Mouse (Mus musculus) stomach, postnatal 0 days (tissue): ENCODE measurements at regions not wholly inside any gene's neighbourhood (a gene's known extent, or its start where the extent isn't known, plus 50 kb on each side); places are given as distances from the start of the nearest gene placed in this dataset.

Experiments used
- ATAC-seq: fragments of 200-750 bp; cut with Nextera tagmentation; 2 replicates; pipeline ENCODE4 v1.8.0; 2017; ENCODE audit not compliant: low FRiP score, low TSS enrichment
- DNase-seq: peaks from one replicate; pipeline ENCODE4 v3.0.0-alpha.2; 2016; ENCODE audit warnings: low spot score
- H3K27ac ChIP-seq: fragments of 300-500 bp; sonication (generic); replicated peaks from 2 replicates; pipeline ENCODE4 v1.5.1; 2014; ENCODE audit warnings: mild to moderate bottlenecking, control low read depth
- H3K27me3 ChIP-seq: fragments of 300-500 bp; sonication (generic); 2 replicates; pipeline ENCODE4 v1.6.1; 2014; ENCODE audit warnings: low read length; ENCODE audit not compliant: control insufficient read depth, insufficient read depth
- H3K36me3 ChIP-seq: fragments of 300-500 bp; sonication (generic); 2 replicates; pipeline ENCODE4 v1.6.1; 2014; ENCODE audit warnings: low read length, mixed read lengths; ENCODE audit not compliant: control insufficient read depth, insufficient read depth
- H3K4me1 ChIP-seq: fragments of 300-500 bp; sonication (generic); replicated peaks from 2 replicates; pipeline ENCODE4 v1.6.1; 2014; ENCODE audit warnings: antibody characterized with exemption; ENCODE audit not compliant: control insufficient read depth, insufficient read depth
- H3K4me2 ChIP-seq: fragments of 300-500 bp; sonication (generic); replicated peaks from 2 replicates; pipeline ENCODE4 v1.6.1; 2014; ENCODE audit warnings: low read depth, mild to moderate bottlenecking, control low read depth, moderate library complexity
- H3K4me3 ChIP-seq: fragments of 300-500 bp; sonication (generic); 2 replicates; pipeline ENCODE4 v1.5.1; 2014; ENCODE audit warnings: low read depth, low read length, control low read depth
- H3K9ac ChIP-seq: fragments of 300-500 bp; sonication (generic); 2 replicates; pipeline ENCODE4 v1.6.1; 2014; ENCODE audit warnings: mild to moderate bottlenecking, low read length, control low read depth, mixed read lengths
- H3K9me3 ChIP-seq: fragments of 300-500 bp; sonication (generic); 2 replicates; pipeline ENCODE4 v1.6.1; 2016; ENCODE audit warnings: low read length; ENCODE audit not compliant: control insufficient read depth
- CTCF ChIP-seq: IDR thresholded peaks from 2 replicates; pipeline ENCODE4 v1.5.1; 2016; ENCODE audit warnings: antibody characterized with exemption, low read depth, mild to moderate bottlenecking, moderate library complexity
- EP300 ChIP-seq: optimal IDR thresholded peaks from 2 replicates; pipeline ENCODE3; 2016; ENCODE audit warnings: antibody characterized with exemption
- WGBS: fragments of 180-500 bp; shearing (Covaris S2); extraction: QIAGEN DNeasy Blood & Tissue Kit; methylation state at CpG from one replicate; pipeline ENCODE4 v1.1.7; 2014; 5-methylcytosine and 5-hydroxymethylcytosine counted together

GRCm38 (mm10) chr13:35463850-35464249 is 195.8 kb upstream of the Cdyl start:
- DNase-seq, result no peak
- Histone ChIP-seq H3K4me2 (no peak overlapping the region), H3K27me3 (no peaks in the 10 kb centered on the region), H3K4me1 (no peaks in the 10 kb centered on the region), H3K27ac (no peak overlapping the region), H3K9ac (no peak overlapping the region), H3K36me3 (no peaks in the 10 kb centered on the region), H3K9me3 (no peaks in the 10 kb centered on the region), H3K4me3 (no peak overlapping the region)
- WGBS, result 69% methylated on average over 2 of the region's 2 CpGs
- no peak for TF ChIP-seq CTCF
- TF ChIP-seq EP300, result no peak
- ATAC-seq, result no peak

GRCm38 (mm10) chr13:35469361-35470198 is 190.1 kb upstream of the Cdyl start:
- Histone ChIP-seq H3K27ac (no peak overlapping the region), H3K4me3 (no peak overlapping the region), H3K4me2 (no peak overlapping the region), H3K9me3 (no peaks in the 10 kb centered on the region), H3K36me3 (no peaks in the 10 kb centered on the region), H3K4me1 (no peaks in the 10 kb centered on the region), H3K9ac (no peak overlapping the region), H3K27me3 (no peaks in the 10 kb centered on the region)
- TF ChIP-seq CTCF, result no peak; the same call in 1 of the 2 replicates
- TF ChIP-seq EP300, result no peak
- WGBS, result 29% methylated on average over 11 of the region's 11 CpGs
- ATAC-seq (peak; percentile 47; the same call in 1 of the 2 replicates), DNase-seq (peak; percentile 71)

- no peak for ATAC-seq
- TF ChIP-seq CTCF (no peak), EP300 (no peak)
- 51% methylated on average over 2 of the region's 2 CpGs for WGBS
- Histone ChIP-seq H3K36me3 (no peaks in the 10 kb centered on the region), H3K4me2 (no peak overlapping the region), H3K9ac (no peak overlapping the region), H3K9me3 (no peaks in the 10 kb centered on the region), H3K4me1 (no peaks in the 10 kb centered on the region), H3K27me3 (no peaks in the 10 kb centered on the region), H3K4me3 (no peak overlapping the region), H3K27ac (no peak overlapping the region)
- no peak for DNase-seq
Observed at GRCm38 (mm10) chr13:35478226-35478625, 181.4 kb upstream of the Cdyl start.

- H3K9me3 ChIP-seq, result no peaks in the 10 kb centered on the region
- no peaks in the 10 kb centered on the region for H3K36me3 ChIP-seq
- WGBS, result 91% methylated on average over 4 of the region's 4 CpGs
- DNase-seq, result no peak
- no peak overlapping the region for H3K9ac ChIP-seq
- no peak overlapping the region for H3K4me2 ChIP-seq
- no peaks in the 10 kb centered on the region for H3K27me3 ChIP-seq
- ATAC-seq, result no peak
- H3K4me1 ChIP-seq, result no peaks in the 10 kb centered on the region
- no peak overlapping the region for H3K4me3 ChIP-seq
- TF ChIP-seq CTCF (no peak), EP300 (no peak)
- no peak overlapping the region for H3K27ac ChIP-seq
Observed at GRCm38 (mm10) chr13:35482340-35482739, 177.3 kb upstream of the Cdyl start.

GRCm38 (mm10) chr13:35486125-35486524 is 173.5 kb upstream of the Cdyl start:
- 65% methylated on average over 4 of the region's 4 CpGs for WGBS
- TF ChIP-seq CTCF (peak; percentile 15; the same call in 1 of the 2 replicates), EP300 (no peak)

GRCm38 (mm10) chr13:35499776-35500175 is 159.9 kb upstream of the Cdyl start:
- Histone ChIP-seq H3K36me3 (no peaks in the 10 kb centered on the region), H3K4me1 (no peaks in the 10 kb centered on the region), H3K9me3 (no peaks in the 10 kb centered on the region), H3K9ac (no peak overlapping the region), H3K27me3 (no peaks in the 10 kb centered on the region), H3K4me3 (no peak overlapping the region), H3K4me2 (no peak overlapping the region), H3K27ac (no peak overlapping the region)
- TF ChIP-seq EP300 (no peak), CTCF (no peak)
- no peak for DNase-seq
- no peak for ATAC-seq
- 90% methylated on average over 2 of the region's 2 CpGs for WGBS

More at GRCm38 (mm10) chr13:35486125-35486524, 173.5 kb upstream of the Cdyl start:
- no peaks in the 10 kb centered on the region for H3K4me1 ChIP-seq
- DNase-seq (peak; percentile 38), ATAC-seq (peak; percentile 68)
- H3K27me3 ChIP-seq, result no peaks in the 10 kb centered on the region
- H3K36me3 ChIP-seq, result no peaks in the 10 kb centered on the region
- H3K9ac ChIP-seq, result no peak overlapping the region
- no peak overlapping the region for H3K27ac ChIP-seq
- no peak overlapping the region for H3K4me3 ChIP-seq
- H3K9me3 ChIP-seq, result no peaks in the 10 kb centered on the region
- H3K4me2 ChIP-seq, result no peak overlapping the region
